Mouse (Mus musculus) hindbrain, embryonic 10.5 days (tissue): Measurements from ENCODE around the gene Emilin1. TPM values are rescaled to one million over a fixed set of nuclear protein-coding genes. Genes with fewer than 3 reads are reported as not detected.

Experiments
- DNase-seq: peaks from one replicate; pipeline ENCODE4 v3.0.0-alpha.2; 2017; ENCODE audit warnings: low spot score
- H3K27ac ChIP-seq: fragments of 300-500 bp; sonication (generic); 2 replicates; pipeline ENCODE4 v1.5.1; 2016; ENCODE audit warnings: mild to moderate bottlenecking, moderate library complexity
- H3K27me3 ChIP-seq: fragments of 300-500 bp; sonication (generic); 2 replicates; pipeline ENCODE4 v1.6.1; 2016; ENCODE audit warnings: mild to moderate bottlenecking; ENCODE audit not compliant: poor library complexity, insufficient read depth, severe bottlenecking
- H3K36me3 ChIP-seq: fragments of 300-500 bp; sonication (generic); 2 replicates; pipeline ENCODE4 v1.6.1; 2016; ENCODE audit warnings: mild to moderate bottlenecking, moderate library complexity
- H3K4me1 ChIP-seq: fragments of 300-500 bp; sonication (generic); replicated peaks from 2 replicates; pipeline ENCODE4 v1.6.1; 2016; ENCODE audit warnings: mild to moderate bottlenecking
- H3K4me3 ChIP-seq: fragments of 300-500 bp; sonication (generic); 2 replicates; pipeline ENCODE4 v1.5.1; 2016; ENCODE audit warnings: mild to moderate bottlenecking, moderate library complexity
- H3K9me3 ChIP-seq: fragments of 300-500 bp; sonication (generic); 2 replicates; pipeline ENCODE4 v1.6.1; 2016; ENCODE audit warnings: mild to moderate bottlenecking, moderate library complexity
- WGBS: fragments of 180-500 bp; shearing (Covaris S2); methylation state at CpG from one replicate; pipeline ENCODE4 v1.1.7; 2016; 5-methylcytosine and 5-hydroxymethylcytosine counted together
- polyA plus RNA-seq: library from polyadenylated mRNA; unstranded; fragments of >200 nt; fragmentation: Nextera tagmentation; extraction: Ambion mirVana; gene quantifications from 2 replicates; pipeline ENCODE4 v1.2.1, GENCODE M21; 2016

Emilin1 gene
- polyA plus RNA-seq, 1 experiment from 2014 or later, result 87.4 TPM

- Histone ChIP-seq H3K36me3 (peaks cover 37% of the 10 kb centered on the region), H3K27ac (peak overlapping the region; percentile 91), H3K4me1 (peaks cover 26% of the 10 kb centered on the region), H3K27me3 (peaks cover 7% of the 10 kb centered on the region; the same call in 1 of the 2 replicates), H3K9me3 (0 out of 2 replicates have a peak, but pooled peaks cover 3% of the 10 kb centered on the region), H3K4me3 (peak overlapping the region; percentile 91)
- no peak for DNase-seq
- 42% methylated on average over 19 of the region's 19 CpGs for WGBS
Observed at GRCm38 (mm10) chr5:30959198-30959854, 46.1 kb downstream of the Emilin1 start.

DNA sequence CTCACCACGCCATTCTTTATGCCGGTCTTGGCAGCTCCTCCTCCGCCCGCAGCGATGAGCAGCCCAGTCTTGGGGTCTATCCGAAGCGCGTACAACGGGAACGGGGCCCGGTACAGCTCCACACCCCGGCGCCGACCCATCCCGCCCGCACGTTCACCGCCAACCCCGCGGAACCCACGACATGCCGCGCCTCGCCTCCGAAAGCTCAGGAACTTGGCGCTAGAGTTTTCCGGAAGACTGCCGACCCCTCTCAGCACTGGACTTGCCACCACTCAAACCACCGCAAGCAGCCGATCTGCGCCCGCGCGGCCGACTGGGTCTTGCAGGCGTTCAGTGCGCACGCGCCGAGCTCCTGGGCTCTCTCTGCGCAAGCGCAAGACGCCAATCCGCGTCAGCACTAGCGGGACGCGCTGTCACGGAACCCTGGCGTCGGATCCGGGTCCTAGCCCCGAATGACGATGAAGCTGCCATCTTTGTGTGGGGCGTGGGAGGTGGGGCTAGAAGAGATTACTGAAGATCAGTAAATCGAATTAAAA lies 46.8 kb downstream of the Emilin1 start, which contains the start of gene Preb:
Gene Preb (minus strand): TSS at position 396 of the 536 bp plus-strand sequence.
- Histone ChIP-seq H3K27ac (peak within 1 kb of the TSS; percentile 91), H3K27me3 (peaks cover 7% of the 10 kb centered on the region; the same call in 1 of the 2 replicates), H3K9me3 (0 out of 2 replicates have a peak, but pooled peaks cover 3% of the 10 kb centered on the region), H3K4me1 (peaks cover 26% of the 10 kb centered on the region), H3K36me3 (peaks cover 30% of the 10 kb centered on the region), H3K4me3 (peak within 1 kb of the TSS; percentile 91)
- peak; percentile 100 for DNase-seq
- under 1% methylated on average over 56 of the region's 56 CpGs for WGBS

DNA sequence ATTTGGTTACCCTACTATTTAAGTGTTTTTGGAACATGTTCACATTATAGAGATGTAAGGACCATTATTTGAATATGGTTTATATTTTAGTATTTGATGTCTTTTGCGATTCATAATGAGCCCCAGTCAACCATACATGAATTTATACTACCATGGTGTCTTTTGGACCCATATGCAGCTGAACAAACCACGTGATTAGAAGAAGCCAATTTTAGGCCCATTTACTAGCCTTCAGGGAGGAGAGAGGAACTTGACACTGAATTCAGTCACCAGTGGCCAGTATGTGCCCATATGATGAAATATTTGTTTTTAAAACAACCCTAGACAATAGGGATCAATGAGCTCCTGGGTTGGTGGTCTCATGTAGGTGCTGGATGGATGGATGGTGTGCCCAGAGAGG lies 47.6 kb downstream of the Emilin1 start:
- Histone ChIP-seq H3K4me3 (peak overlapping the region; percentile 91), H3K9me3 (0 out of 2 replicates have a peak, but pooled peaks cover 3% of the 10 kb centered on the region), H3K36me3 (peaks cover 22% of the 10 kb centered on the region), H3K4me1 (peaks cover 26% of the 10 kb centered on the region), H3K27ac (peak overlapping the region; percentile 91), H3K27me3 (peaks cover 10% of the 10 kb centered on the region; the same call in 1 of the 2 replicates)
- DNase-seq, result no peak
- 91% methylated on average over 2 of the region's 2 CpGs for WGBS

GRCm38 (mm10) chr5:30961545-30962505 lies 48.6 kb downstream of the Emilin1 start:
- peaks cover 18% of the 10 kb centered on the region for H3K36me3 ChIP-seq
- no peak for DNase-seq
- H3K4me3 ChIP-seq, result no peak overlapping the region
- no peak overlapping the region for H3K27ac ChIP-seq
- H3K27me3 ChIP-seq, result peaks cover 13% of the 10 kb centered on the region; the same call in 1 of the 2 replicates
- 77% methylated on average over 10 of the region's 10 CpGs for WGBS
- peaks cover 26% of the 10 kb centered on the region for H3K4me1 ChIP-seq
- 0 out of 2 replicates have a peak, but pooled peaks cover 3% of the 10 kb centered on the region for H3K9me3 ChIP-seq

DNA sequence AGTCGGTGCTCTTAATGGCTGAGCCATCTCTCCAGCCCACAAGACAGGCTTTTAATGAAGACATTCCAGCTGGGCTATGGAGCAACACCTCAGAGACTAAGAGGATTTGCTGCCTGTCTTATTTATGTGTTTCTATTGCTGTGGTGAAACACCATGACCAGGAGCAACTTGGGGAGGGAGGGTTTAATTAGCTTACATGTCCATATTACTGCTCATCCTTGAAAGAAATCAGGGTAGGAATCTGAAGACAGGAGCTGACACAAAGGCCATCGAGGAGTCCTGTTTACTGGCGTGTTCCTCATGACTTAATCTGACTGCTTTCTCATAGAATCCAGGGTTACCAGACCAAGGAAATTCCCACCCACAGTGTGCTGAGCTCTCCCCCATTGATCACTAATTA lies 50.7 kb downstream of the Emilin1 start:
- WGBS, result 55% methylated on average over 3 of the region's 3 CpGs

DNA sequence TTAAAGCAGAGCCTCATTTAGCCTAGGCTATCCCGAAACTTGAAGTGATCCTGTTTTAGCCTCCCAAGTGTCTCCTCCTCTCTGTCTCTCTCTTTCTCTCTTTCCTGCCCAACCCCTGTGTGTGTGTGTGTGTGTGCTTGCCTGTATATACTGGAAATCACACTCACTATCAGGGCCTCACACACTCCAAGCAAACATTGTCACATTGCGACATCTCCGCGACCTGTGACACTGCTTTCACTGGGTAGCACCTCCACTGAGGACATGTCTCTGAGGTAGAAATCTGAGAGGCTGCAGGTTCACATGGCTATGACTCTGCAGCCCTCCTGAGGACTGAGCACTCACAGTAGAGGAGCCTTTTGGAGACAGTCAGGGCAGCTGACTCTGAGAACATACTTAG lies 53.0 kb downstream of the Emilin1 start:
- no peak overlapping the region for H3K27ac ChIP-seq
- 88% methylated on average over 4 of the region's 4 CpGs for WGBS
- no peak for DNase-seq
- peaks cover 30% of the 10 kb centered on the region; the same call in 1 of the 2 replicates for H3K27me3 ChIP-seq
- no peak overlapping the region for H3K4me3 ChIP-seq
- H3K36me3 ChIP-seq, result no peaks in the 10 kb centered on the region
- H3K9me3 ChIP-seq, result 0 out of 2 replicates have a peak, but pooled peaks cover 3% of the 10 kb centered on the region
- H3K4me1 ChIP-seq, result no peaks in the 10 kb centered on the region

More for the DNA sequence above, 50.7 kb downstream of the Emilin1 start:
- Histone ChIP-seq H3K4me3 (no peak overlapping the region), H3K27ac (no peak overlapping the region), H3K27me3 (peaks cover 23% of the 10 kb centered on the region; the same call in 1 of the 2 replicates), H3K36me3 (peaks cover under 1% of the 10 kb centered on the region), H3K9me3 (0 out of 2 replicates have a peak, but pooled peaks cover 3% of the 10 kb centered on the region), H3K4me1 (peaks cover 9% of the 10 kb centered on the region)
- no peak for DNase-seq

DNA sequence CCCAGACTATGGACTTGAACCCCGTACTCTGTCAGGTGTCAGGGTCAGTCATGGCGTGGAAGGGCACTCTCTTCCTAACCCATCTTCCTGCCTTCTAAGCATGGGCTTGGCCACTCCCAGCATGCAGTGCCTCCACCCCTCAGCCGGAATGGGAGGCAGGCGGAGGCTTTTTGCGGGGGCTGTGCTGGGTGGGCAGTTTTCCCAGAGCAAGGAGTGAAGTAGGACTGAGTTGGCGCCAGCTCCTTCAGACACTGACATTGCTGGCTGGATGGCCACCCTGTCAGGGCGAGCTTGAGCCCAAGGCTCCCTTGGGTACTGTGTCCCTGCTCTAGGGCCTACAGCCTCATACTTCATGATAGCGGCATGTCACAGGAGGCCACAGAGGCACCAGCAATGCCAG lies 55.2 kb downstream of the Emilin1 start, which contains the start of gene Tcf23:
Gene Tcf23 (plus strand): TSS at position 247 of the 400 bp plus-strand sequence.
- no peaks in the 10 kb centered on the region for H3K36me3 ChIP-seq
- H3K9me3 ChIP-seq, result 0 out of 2 replicates have a peak, but pooled peaks cover 2% of the 10 kb centered on the region
- no peak within 1 kb of the TSS for H3K27ac ChIP-seq
- H3K4me3 ChIP-seq, result no peak within 1 kb of the TSS
- no peaks in the 10 kb centered on the region for H3K4me1 ChIP-seq
- DNase-seq, result no peak
- WGBS, result 82% methylated on average over 8 of the region's 8 CpGs
- peaks cover 24% of the 10 kb centered on the region; the same call in 1 of the 2 replicates for H3K27me3 ChIP-seq

GRCm38 (mm10) chr5:30969440-30969839 lies 56.2 kb downstream of the Emilin1 start:
- WGBS, result 74% methylated on average over 2 of the region's 2 CpGs

More at GRCm38 (mm10) chr5:30969440-30969839, 56.2 kb downstream of the Emilin1 start:
- peaks cover 8% of the 10 kb centered on the region; the same call in 1 of the 2 replicates for H3K4me1 ChIP-seq
- no peaks in the 10 kb centered on the region for H3K9me3 ChIP-seq
- no peak overlapping the region for H3K4me3 ChIP-seq
- peaks cover 24% of the 10 kb centered on the region; the same call in 1 of the 2 replicates for H3K27me3 ChIP-seq
- H3K36me3 ChIP-seq, result no peaks in the 10 kb centered on the region
- no peak for DNase-seq
- H3K27ac ChIP-seq, result no peak overlapping the region

Other genes with a start within 250 kb of the Emilin1 start
- 409 and 440 TPM in 2 replicates for gene Cenpa, start 246.6 kb upstream of the Emilin1 start, polyA plus RNA-seq
- gene Dpysl5, start 201.8 kb upstream of the Emilin1 start, polyA plus RNA-seq, result 87.4 and 151 TPM in 2 replicates
- gene Mapre3, start 98.8 kb upstream of the Emilin1 start, polyA plus RNA-seq, result 21.1 and 41.8 TPM in 2 replicates
- 64.0 and 67.6 TPM in 2 replicates for gene Tmem214, start 45.4 kb upstream of the Emilin1 start, polyA plus RNA-seq
- gene Agbl5, start 24.7 kb upstream of the Emilin1 start, polyA plus RNA-seq, result 18.4 and 24.2 TPM in 2 replicates
- gene Ost4, start 5.6 kb upstream of the Emilin1 start, polyA plus RNA-seq, result 405 and 407 TPM in 2 replicates
- gene Khk, start 8.0 kb downstream of the Emilin1 start, polyA plus RNA-seq, result 7.2 and 8.0 TPM in 2 replicates
- 3.7 and 6.7 TPM in 2 replicates for gene Cgref1, start 32.2 kb downstream of the Emilin1 start, polyA plus RNA-seq
- 147 and 152 TPM in 2 replicates for gene Preb, start 47.0 kb downstream of the Emilin1 start, polyA plus RNA-seq
- not detected in 2 replicates for gene Tcf23, start 55.3 kb downstream of the Emilin1 start, polyA plus RNA-seq
- 86.2 and 110 TPM in 2 replicates for gene Atraid, start 134.9 kb downstream of the Emilin1 start, polyA plus RNA-seq
- 8.1 and 10.1 TPM in 2 replicates for gene Slc5a6, start 135.5 kb downstream of the Emilin1 start, polyA plus RNA-seq
- gene Cad, start 141.4 kb downstream of the Emilin1 start, polyA plus RNA-seq, result 43.5 and 55.9 TPM in 2 replicates
- gene Dnajc5g, start 192.9 kb downstream of the Emilin1 start, polyA plus RNA-seq, result not detected in 2 replicates
- gene Slc30a3, start 194.8 kb downstream of the Emilin1 start, polyA plus RNA-seq, result 2.1 and 9.3 TPM in 2 replicates
- not detected in 2 replicates for gene Trim54, start 203.3 kb downstream of the Emilin1 start, polyA plus RNA-seq
- not detected in 2 replicates for gene Ucn, start 225.4 kb downstream of the Emilin1 start, polyA plus RNA-seq
- 59.2 and 60.7 TPM in 2 replicates for gene Mpv17, start 240.8 kb downstream of the Emilin1 start, polyA plus RNA-seq